Mouse (Mus musculus): ENCODE data around the gene Anapc15. TPM values are rescaled to one million over a fixed set of nuclear protein-coding genes. Genes with fewer than 3 reads are reported as not detected.

Anapc15 gene
- polyA plus RNA-seq, 1 experiment from 2014 or later = 47.2 TPM

DNA sequence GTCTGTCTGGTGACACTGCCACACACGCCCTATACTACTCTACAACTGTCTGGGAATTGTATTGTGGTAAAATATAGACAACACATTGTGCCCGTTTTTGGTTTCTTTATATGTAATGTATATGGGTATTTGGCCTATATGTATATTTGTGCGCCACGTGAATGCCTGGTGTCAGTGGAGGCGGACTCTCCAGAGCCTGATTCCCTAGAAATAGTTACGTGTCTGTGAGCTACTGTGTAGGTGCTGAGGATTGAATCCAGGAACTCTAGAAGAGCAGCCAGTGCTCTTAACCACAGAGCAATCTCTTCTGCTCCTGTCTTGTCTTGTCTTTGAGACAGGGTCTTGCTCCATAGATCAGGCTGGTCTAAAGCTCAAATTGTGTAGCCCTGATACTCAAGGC, 22.8 kb downstream of the Anapc15 start:
- Histone ChIP-seq H3K4me3 (replicated peaks; ENCODE audit: low read depth, low read length) (no peak overlapping the region), H3K4me2 (ENCODE audit: low read length) (no peak overlapping the region), H3K27ac (no peak overlapping the region), H3K4me1 (replicated peaks; ENCODE audit: insufficient read depth, low read length) (0 out of 2 replicates have a peak, but pooled peaks cover 4% of the 10 kb centered on the region), H3K9me3 (replicated peaks; ENCODE audit: low read length) (no peaks in the 10 kb centered on the region), H3K27me3 (ENCODE audit: insufficient read depth, low read length) (no peaks in the 10 kb centered on the region), H3K9ac (ENCODE audit: low read depth, low read length) (no peak overlapping the region), H3K36me3 (ENCODE audit: insufficient read depth, low read length) (no peaks in the 10 kb centered on the region)
- TF ChIP-seq CTCF (IDR thresholded peaks at IDR 0.05; ENCODE audit: low read depth) = no peak
- ATAC-seq (replicated peaks; ENCODE audit: low FRiP score, low read depth) (no peak), DNase-seq (ENCODE audit: low spot score) (no peak)
- WGBS = 83% methylated on average over 6 of the region's 6 CpGs

DNA sequence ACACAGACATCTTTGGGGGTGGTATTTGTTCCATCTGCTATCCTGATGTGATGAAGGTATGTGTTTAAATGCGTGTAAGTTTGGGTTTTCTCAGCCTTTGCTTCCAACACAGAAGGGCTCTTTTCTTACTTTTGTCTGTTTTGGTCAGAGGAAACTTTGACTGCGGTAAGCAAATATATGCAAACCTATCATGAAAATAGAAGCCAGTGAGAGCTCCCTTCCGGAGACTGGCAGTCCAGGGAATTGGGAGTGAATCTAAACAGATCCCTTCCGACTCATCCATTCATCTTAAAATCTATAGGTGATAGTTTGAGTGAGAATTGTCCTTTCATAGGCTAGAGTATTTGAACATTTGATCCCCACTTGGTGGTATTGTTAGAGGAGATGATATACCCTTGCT, 24.9 kb downstream of the Anapc15 start:
- DNase-seq (ENCODE audit: low spot score) = no peak
- H3K27ac ChIP-seq = no peak overlapping the region
- no peaks in the 10 kb centered on the region for H3K9me3 ChIP-seq (replicated peaks; ENCODE audit: low read length)
- 83% methylated on average over 4 of the region's 4 CpGs for WGBS
- no peak overlapping the region for H3K9ac ChIP-seq (ENCODE audit: low read depth, low read length)
- H3K36me3 ChIP-seq (ENCODE audit: insufficient read depth, low read length) = no peaks in the 10 kb centered on the region
- ATAC-seq (replicated peaks; ENCODE audit: low FRiP score, low read depth) = no peak
- TF ChIP-seq CTCF (IDR thresholded peaks at IDR 0.05; ENCODE audit: low read depth) = no peak
- no peak overlapping the region for H3K4me3 ChIP-seq (replicated peaks; ENCODE audit: low read depth, low read length)
- no peaks in the 10 kb centered on the region for H3K27me3 ChIP-seq (ENCODE audit: insufficient read depth, low read length)
- no peaks in the 10 kb centered on the region for H3K4me1 ChIP-seq (replicated peaks; ENCODE audit: insufficient read depth, low read length)
- no peak overlapping the region for H3K4me2 ChIP-seq (ENCODE audit: low read length)

DNA sequence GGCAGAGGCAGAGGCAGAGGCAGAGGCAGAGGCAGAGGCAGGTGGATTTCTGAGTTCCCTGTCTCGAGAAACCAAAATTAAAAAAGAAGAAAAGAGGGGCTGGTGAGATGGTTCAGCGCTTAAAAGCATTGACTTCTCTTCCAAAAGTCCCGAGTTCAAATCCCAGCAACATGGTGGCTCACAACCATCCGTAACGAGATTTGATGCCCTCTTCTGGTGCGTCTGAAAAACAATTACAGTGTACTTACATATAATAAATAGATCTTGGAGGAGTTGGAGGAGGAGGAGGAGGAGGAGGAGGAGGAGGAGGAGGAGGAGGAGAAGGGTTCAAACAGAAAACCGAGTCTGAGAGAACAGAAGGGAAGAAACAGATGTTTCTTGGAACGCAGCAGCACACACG, 32.2 kb downstream of the Anapc15 start:
- H3K4me2 ChIP-seq (ENCODE audit: low read length) = peak overlapping the region; percentile 34
- no peak overlapping the region for H3K27ac ChIP-seq
- DNase-seq (ENCODE audit: low spot score) (no peak), ATAC-seq (replicated peaks; ENCODE audit: low FRiP score, low read depth) (no peak)
- peaks cover 4% of the 10 kb centered on the region; the same call in 1 of the 2 replicates for H3K4me1 ChIP-seq (replicated peaks; ENCODE audit: insufficient read depth, low read length)
- peak overlapping the region; percentile 43 for H3K4me3 ChIP-seq (replicated peaks; ENCODE audit: low read depth, low read length)
- no peaks in the 10 kb centered on the region for H3K9me3 ChIP-seq (replicated peaks; ENCODE audit: low read length)
- TF ChIP-seq CTCF (IDR thresholded peaks at IDR 0.05; ENCODE audit: low read depth) = peak; percentile 33; the same call in 1 of the 2 replicates
- 33% methylated on average over 9 of the region's 9 CpGs for WGBS
- H3K27me3 ChIP-seq (ENCODE audit: insufficient read depth, low read length) = no peaks in the 10 kb centered on the region
- no peak overlapping the region for H3K9ac ChIP-seq (ENCODE audit: low read depth, low read length)
- H3K36me3 ChIP-seq (ENCODE audit: insufficient read depth, low read length) = no peaks in the 10 kb centered on the region; the same call in 1 of the 2 replicates

DNA sequence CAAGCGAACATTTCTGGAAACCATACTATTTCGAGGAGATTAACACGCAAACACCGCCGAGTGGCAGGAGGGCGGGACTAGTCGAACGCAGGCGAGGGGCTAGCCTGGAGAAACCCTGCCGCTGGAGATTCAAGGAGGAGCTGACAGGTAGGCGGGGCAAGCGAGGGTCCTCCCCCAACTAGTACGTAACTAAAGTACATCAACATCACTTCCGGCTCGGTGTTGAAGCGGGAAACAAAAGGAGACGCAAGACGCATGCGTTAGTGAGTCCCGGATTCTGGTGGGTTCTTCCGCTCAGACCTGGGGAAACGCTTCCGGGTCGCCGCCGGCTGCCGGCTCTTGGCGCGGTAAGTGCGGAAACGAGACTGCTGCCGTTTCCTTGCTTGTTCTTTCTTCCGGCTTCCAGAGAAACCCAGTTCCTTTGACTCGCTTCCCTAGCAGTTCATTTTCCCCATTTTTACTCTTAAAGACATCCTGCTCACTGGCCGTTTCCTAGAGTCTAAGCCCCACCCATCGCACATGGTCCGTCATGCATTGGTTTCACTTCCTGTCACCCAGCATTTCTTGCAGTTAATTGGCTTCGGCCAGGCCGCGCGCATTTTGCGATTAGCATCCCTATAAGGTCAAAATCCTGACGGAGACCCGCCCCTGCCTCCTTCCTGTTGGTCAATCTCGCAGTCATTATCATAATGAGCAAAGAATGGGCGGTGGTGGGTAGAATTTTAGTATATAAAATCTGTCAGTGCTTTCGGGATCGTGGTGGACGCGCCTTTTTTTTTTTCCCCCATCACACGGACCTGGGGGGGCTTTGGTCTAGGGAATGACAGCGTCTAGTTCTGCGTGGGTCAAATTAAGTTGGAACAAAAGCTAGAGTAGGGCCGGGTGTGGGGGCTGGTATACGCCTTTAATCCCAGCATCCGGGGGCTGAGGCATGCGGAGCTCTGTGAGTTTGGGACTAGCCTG, 32.9 kb downstream of the Anapc15 start:
- peak overlapping the region; percentile 54 for H3K4me2 ChIP-seq (ENCODE audit: low read length)
- H3K4me1 ChIP-seq (replicated peaks; ENCODE audit: insufficient read depth, low read length) = peaks cover 4% of the 10 kb centered on the region; the same call in 1 of the 2 replicates
- WGBS = under 1% methylated on average over 57 of the region's 57 CpGs
- ATAC-seq (replicated peaks; ENCODE audit: low FRiP score, low read depth) (peak; percentile 98), DNase-seq (ENCODE audit: low spot score) (peak; percentile 100)
- H3K9me3 ChIP-seq (replicated peaks; ENCODE audit: low read length) = no peaks in the 10 kb centered on the region
- no peak for TF ChIP-seq CTCF (IDR thresholded peaks at IDR 0.05; ENCODE audit: low read depth)
- no peaks in the 10 kb centered on the region; the same call in 1 of the 2 replicates for H3K36me3 ChIP-seq (ENCODE audit: insufficient read depth, low read length)
- peak overlapping the region; percentile 52 for H3K9ac ChIP-seq (ENCODE audit: low read depth, low read length)
- H3K27ac ChIP-seq = peak overlapping the region; percentile 83
- H3K4me3 ChIP-seq (replicated peaks; ENCODE audit: low read depth, low read length) = peak overlapping the region; percentile 43
- H3K27me3 ChIP-seq (ENCODE audit: insufficient read depth, low read length) = no peaks in the 10 kb centered on the region

DNA sequence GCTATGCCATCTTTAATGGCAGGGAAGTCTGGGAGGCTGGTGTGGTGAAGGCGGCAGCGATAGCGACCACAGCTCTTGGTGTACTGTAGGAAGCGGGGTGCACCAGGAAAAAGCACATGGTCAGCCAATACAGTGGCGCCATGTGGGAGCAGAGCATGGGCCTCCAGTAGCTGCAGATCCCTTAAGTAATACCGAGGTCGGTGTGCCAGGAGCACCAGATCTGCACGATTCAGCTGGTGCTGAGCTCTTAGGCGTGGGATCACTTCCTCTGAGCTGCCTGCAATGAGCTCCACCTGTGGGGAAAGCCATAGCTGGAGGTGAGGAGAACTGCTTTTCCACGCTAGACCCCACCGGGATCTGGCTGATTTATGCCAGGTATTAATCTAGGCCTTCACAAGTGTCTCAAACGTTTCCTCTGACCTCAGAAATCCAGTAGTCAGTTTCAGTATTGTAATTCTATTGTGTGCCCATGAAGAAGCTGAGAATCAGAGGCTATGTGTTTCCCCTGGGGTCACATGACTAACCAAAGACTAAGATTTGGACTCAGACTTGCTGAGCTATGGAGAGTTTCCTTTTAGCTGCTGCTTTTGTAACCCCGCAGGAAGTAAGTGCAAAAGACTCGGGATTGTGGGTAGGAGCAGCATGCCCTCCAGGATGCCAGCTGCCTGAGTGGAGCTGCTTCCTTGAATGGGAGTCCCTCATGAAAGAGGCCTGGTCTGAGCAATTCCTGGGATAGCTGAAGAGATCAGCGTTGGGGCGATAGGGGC, 37.0 kb downstream of the Anapc15 start:
- no peak overlapping the region for H3K27ac ChIP-seq
- ATAC-seq (replicated peaks; ENCODE audit: low FRiP score, low read depth) (no peak), DNase-seq (ENCODE audit: low spot score) (no peak)
- H3K4me1 ChIP-seq (replicated peaks; ENCODE audit: insufficient read depth, low read length) = peaks cover 4% of the 10 kb centered on the region; the same call in 1 of the 2 replicates
- no peak overlapping the region for H3K9ac ChIP-seq (ENCODE audit: low read depth, low read length)
- no peak overlapping the region for H3K4me2 ChIP-seq (ENCODE audit: low read length)
- H3K4me3 ChIP-seq (replicated peaks; ENCODE audit: low read depth, low read length) = no peak overlapping the region
- no peaks in the 10 kb centered on the region for H3K9me3 ChIP-seq (replicated peaks; ENCODE audit: low read length)
- no peaks in the 10 kb centered on the region; the same call in 1 of the 2 replicates for H3K36me3 ChIP-seq (ENCODE audit: insufficient read depth, low read length)
- no peak for TF ChIP-seq CTCF (IDR thresholded peaks at IDR 0.05; ENCODE audit: low read depth)
- H3K27me3 ChIP-seq (ENCODE audit: insufficient read depth, low read length) = no peaks in the 10 kb centered on the region
- WGBS = 87% methylated on average over 16 of the region's 16 CpGs

DNA sequence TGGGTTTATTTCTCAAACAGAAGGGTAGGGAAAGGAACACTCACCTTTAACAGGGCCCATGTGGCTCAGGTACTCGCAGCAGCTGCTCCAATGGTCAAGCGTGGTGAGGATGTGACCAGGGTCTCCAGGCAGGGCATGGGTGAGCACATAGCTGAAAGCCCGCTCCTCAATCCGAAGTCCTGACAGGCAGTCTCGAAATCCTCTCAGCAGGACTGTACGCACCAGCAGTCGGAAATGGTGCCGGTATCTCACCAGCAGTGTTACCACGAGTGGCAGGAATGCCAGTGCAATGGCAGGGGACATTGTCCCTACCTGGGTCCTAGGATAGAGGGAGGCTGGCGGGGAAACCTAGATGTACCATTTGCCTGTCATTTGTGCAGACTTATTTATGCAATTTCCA, 38.5 kb downstream of the Anapc15 start:
- ATAC-seq (replicated peaks; ENCODE audit: low FRiP score, low read depth) (no peak), DNase-seq (ENCODE audit: low spot score) (no peak)
- no peak overlapping the region for H3K9ac ChIP-seq (ENCODE audit: low read depth, low read length)
- no peak overlapping the region for H3K27ac ChIP-seq
- no peak overlapping the region for H3K4me3 ChIP-seq (replicated peaks; ENCODE audit: low read depth, low read length)
- H3K27me3 ChIP-seq (ENCODE audit: insufficient read depth, low read length) = no peaks in the 10 kb centered on the region
- no peaks in the 10 kb centered on the region; the same call in 1 of the 2 replicates for H3K36me3 ChIP-seq (ENCODE audit: insufficient read depth, low read length)
- H3K4me2 ChIP-seq (ENCODE audit: low read length) = no peak overlapping the region
- TF ChIP-seq CTCF (IDR thresholded peaks at IDR 0.05; ENCODE audit: low read depth) = no peak
- peaks cover 7% of the 10 kb centered on the region for H3K4me1 ChIP-seq (replicated peaks; ENCODE audit: insufficient read depth, low read length)
- 91% methylated on average over 10 of the region's 10 CpGs for whole genome bisulfite sequencing
- no peaks in the 10 kb centered on the region for H3K9me3 ChIP-seq (replicated peaks; ENCODE audit: low read length)

Data from kidney, postnatal 0 days (tissue).